Comparison of ENCODE assay signal across 20 mouse cellular contexts in genomic region chr4:129989925-129990324, GRCm38 (mm10). TPM values are rescaled to one million over a fixed set of nuclear protein-coding genes. Genes with fewer than 3 reads are reported as not detected.
DNase-seq lines count a peak whose midpoint lies in the region; ATAC-seq and TF ChIP-seq lines count a peak whose summit lies in the region.
"Had no signal": no experiment of that assay in that cellular context is flagged by ENCODE, and none has a peak within 500 bp of the region (broad histone marks: within the 10 kb centered on the region; RNA-seq: fewer than 3 reads in every experiment).

No protein-coding gene starts in this region.

- no peak for DNase-seq in forebrain, embryonic 10.5 days (ENCODE audit: extremely low spot score, low spot score)
- DNase-seq in midbrain, embryonic 11.5 days (ENCODE audit: low spot score, missing footprints), result no peak
- peak; percentile 35 for DNase-seq in hindbrain, postnatal 0 days (ENCODE audit: low spot score)
- no peak for DNase-seq in heart, adult 11 months
- no peak for DNase-seq in adrenal gland, adult 18-20 months (ENCODE audit: low spot score in 2 of 2)
- DNase-seq: adrenal gland, adult 2 months; gastrocnemius, postnatal 25 days; heart, postnatal 4 days; liver; right cerebral cortex, adult 18-20 months; thymus, postnatal 14 days had no signal

- H3K36me3 ChIP-seq in forebrain, embryonic 13.5 days (ENCODE audit: poor library complexity, severe bottlenecking), result peaks cover 22% of the 10 kb centered on the region
- H3K36me3 ChIP-seq in forebrain, embryonic 10.5 days (replicated peaks), result peaks cover 3% of the 10 kb centered on the region; the same call in 1 of the 2 replicates
- H3K36me3 ChIP-seq in midbrain, embryonic 13.5 days, result peaks cover 21% of the 10 kb centered on the region
- no peaks in the 10 kb centered on the region for H3K36me3 ChIP-seq in midbrain, embryonic 11.5 days (ENCODE audit: control insufficient read depth, insufficient read depth, low read length)
- peaks cover 3% of the 10 kb centered on the region; the same call in 1 of the 2 replicates for H3K36me3 ChIP-seq in hindbrain, postnatal 0 days (ENCODE audit: insufficient read depth, low read length)
- H3K36me3 ChIP-seq: heart, embryonic 15.5 days; kidney, embryonic 15.5 days had no signal

- no peak for TF ChIP-seq CTCF in hindbrain, postnatal 0 days (IDR thresholded peaks at IDR 0.05; ENCODE audit: low read depth)

- 40% methylated on average over 4 of the region's 4 CpGs for WGBS in forebrain, embryonic 13.5 days
- 74% methylated on average over 4 of the region's 4 CpGs for WGBS in forebrain, embryonic 10.5 days
- 40% methylated on average over 4 of the region's 4 CpGs for WGBS in midbrain, embryonic 13.5 days
- 74% methylated on average over 4 of the region's 4 CpGs for WGBS in midbrain, embryonic 11.5 days
- 30% methylated on average over 4 of the region's 4 CpGs for WGBS in hindbrain, postnatal 0 days

- no peak overlapping the region for H3K9ac ChIP-seq in forebrain, embryonic 13.5 days
- H3K9ac ChIP-seq in midbrain, embryonic 13.5 days (replicated peaks), result peak overlapping the region; percentile 3; the same call in 1 of the 2 replicates
- no peak overlapping the region for H3K9ac ChIP-seq in midbrain, embryonic 11.5 days (ENCODE audit: low read length)
- H3K9ac ChIP-seq in hindbrain, postnatal 0 days (replicated peaks; ENCODE audit: low read length), result no peak overlapping the region
- H3K9ac ChIP-seq: heart, embryonic 15.5 days; kidney, embryonic 15.5 days had no signal

- H3K4me3 ChIP-seq in forebrain, embryonic 13.5 days, result no peak overlapping the region
- no peak overlapping the region for H3K4me3 ChIP-seq in forebrain, embryonic 10.5 days
- no peak overlapping the region for H3K4me3 ChIP-seq in midbrain, embryonic 13.5 days (replicated peaks)
- H3K4me3 ChIP-seq in midbrain, embryonic 11.5 days (ENCODE audit: low read depth, low read length), result no peak overlapping the region
- no peak overlapping the region for H3K4me3 ChIP-seq in hindbrain, postnatal 0 days (ENCODE audit: low read length)
- H3K4me3 ChIP-seq: erythroblast, embryonic 14.5 days; heart, embryonic 15.5 days; kidney, embryonic 15.5 days had no signal

- H3K4me2 ChIP-seq in forebrain, embryonic 13.5 days, result peak overlapping the region; percentile 1; the same call in 1 of the 2 replicates
- H3K4me2 ChIP-seq in midbrain, embryonic 13.5 days (replicated peaks), result peak overlapping the region; percentile 15; the same call in 1 of the 2 replicates
- H3K4me2 ChIP-seq in midbrain, embryonic 11.5 days, result no peak overlapping the region
- 0 out of 2 replicates have a peak overlapping the region, but pooled peaks have one; percentile 7 for H3K4me2 ChIP-seq in hindbrain, postnatal 0 days (ENCODE audit: low read depth, low read length)
- H3K4me2 ChIP-seq: heart, embryonic 15.5 days; kidney, embryonic 15.5 days had no signal

- no peaks in the 10 kb centered on the region for H3K9me3 ChIP-seq in forebrain, embryonic 13.5 days (replicated peaks)
- no peaks in the 10 kb centered on the region for H3K9me3 ChIP-seq in forebrain, embryonic 10.5 days
- no peaks in the 10 kb centered on the region for H3K9me3 ChIP-seq in midbrain, embryonic 13.5 days
- H3K9me3 ChIP-seq in midbrain, embryonic 11.5 days (ENCODE audit: control insufficient read depth, low read length), result no peaks in the 10 kb centered on the region
- H3K9me3 ChIP-seq in hindbrain, postnatal 0 days (ENCODE audit: low read length), result no peaks in the 10 kb centered on the region
- H3K9me3 ChIP-seq: heart, embryonic 15.5 days; kidney, embryonic 15.5 days had no signal

- H3K27ac ChIP-seq in forebrain, embryonic 13.5 days, result peak overlapping the region; percentile 4
- H3K27ac ChIP-seq in forebrain, embryonic 10.5 days, result no peak overlapping the region
- peak overlapping the region; percentile 56 for H3K27ac ChIP-seq in midbrain, embryonic 13.5 days
- H3K27ac ChIP-seq in midbrain, embryonic 11.5 days (ENCODE audit: low read depth, low read length), result no peak overlapping the region
- no peak overlapping the region for H3K27ac ChIP-seq in hindbrain, postnatal 0 days
- H3K27ac ChIP-seq: heart, embryonic 15.5 days; kidney, embryonic 15.5 days had no signal

- H3K4me1 ChIP-seq in forebrain, embryonic 13.5 days, result peaks cover 75% of the 10 kb centered on the region
- peaks cover 56% of the 10 kb centered on the region for H3K4me1 ChIP-seq in forebrain, embryonic 10.5 days
- H3K4me1 ChIP-seq in midbrain, embryonic 13.5 days (replicated peaks), result peaks cover 74% of the 10 kb centered on the region
- H3K4me1 ChIP-seq in midbrain, embryonic 11.5 days (ENCODE audit: control insufficient read depth, insufficient read depth, low read length), result peaks cover 30% of the 10 kb centered on the region
- H3K4me1 ChIP-seq in hindbrain, postnatal 0 days (ENCODE audit: insufficient read depth, low read length), result peaks cover 42% of the 10 kb centered on the region

- ATAC-seq in forebrain, embryonic 13.5 days, result no peak
- ATAC-seq in midbrain, embryonic 13.5 days, result no peak
- no peak for ATAC-seq in midbrain, embryonic 11.5 days (ENCODE audit: low FRiP score)
- ATAC-seq in hindbrain, postnatal 0 days, result no peak
- ATAC-seq: intestine, embryonic 16.5 days; lung, postnatal 0 days had no signal

- H3K27me3 ChIP-seq in forebrain, embryonic 13.5 days, result peaks cover 9% of the 10 kb centered on the region
- peaks cover 90% of the 10 kb centered on the region for H3K27me3 ChIP-seq in forebrain, embryonic 10.5 days (ENCODE audit: poor library complexity, severe bottlenecking)
- H3K27me3 ChIP-seq in midbrain, embryonic 13.5 days, result no peaks in the 10 kb centered on the region
- peaks cover 20% of the 10 kb centered on the region for H3K27me3 ChIP-seq in midbrain, embryonic 11.5 days (ENCODE audit: control insufficient read depth, insufficient read depth, low read length)
- no peaks in the 10 kb centered on the region for H3K27me3 ChIP-seq in hindbrain, postnatal 0 days (ENCODE audit: insufficient read depth, low read length)

RNA-seq across cellular contexts. Expression of gene Adgrb2, which starts 5.3 kb away (rescaled TPM):
- polyA plus RNA-seq in forebrain, embryonic 13.5 days (2015; fragmentation: Nextera tagmentation; extraction: Ambion mirVana), result 6.4 and 8.3 TPM in 2 replicates
- polyA plus RNA-seq in forebrain, embryonic 10.5 days (2016; fragmentation: Nextera tagmentation; extraction: Ambion mirVana), result 0.84 and 1.4 TPM in 2 replicates
- polyA plus RNA-seq in midbrain, embryonic 13.5 days (2015; fragmentation: Nextera tagmentation; extraction: Ambion mirVana), result 7.0 and 11.0 TPM in 2 replicates
- 2.3 and 3.0 TPM in 2 replicates for polyA plus RNA-seq in midbrain, embryonic 11.5 days (2014; fragmentation: Nextera tagmentation; extraction: Ambion mirVana)
- 306 and 313 TPM in 2 replicates for total RNA-seq in hindbrain, postnatal 0 days (2014; rRNA removed)
- 14.3 and 15.9 TPM in 2 replicates for polyA plus RNA-seq in hindbrain, postnatal 0 days (2015; fragmentation: Nextera tagmentation; extraction: Ambion mirVana)
- total RNA-seq in adrenal gland, adult 18-20 months (2021), result 10 to 100 TPM; 20.4 to 23.9 TPM
- total RNA-seq: monocyte, adult 5-6 weeks had no signal
- polyA plus RNA-seq: erythroblast, embryonic 14.5 days; liver, embryonic 16.5 days had no signal

RNA-seq across cellular contexts. Expression of gene Col16a1, which starts 57.7 kb away (rescaled TPM):
- polyA plus RNA-seq in forebrain, embryonic 13.5 days (2015; fragmentation: Nextera tagmentation; extraction: Ambion mirVana), result 2.5 and 2.9 TPM in 2 replicates
- polyA plus RNA-seq in forebrain, embryonic 10.5 days (2016; fragmentation: Nextera tagmentation; extraction: Ambion mirVana), result 2.3 and 2.4 TPM in 2 replicates
- 2.9 and 3.4 TPM in 2 replicates for polyA plus RNA-seq in midbrain, embryonic 13.5 days (2015; fragmentation: Nextera tagmentation; extraction: Ambion mirVana)
- 5.8 and 6.9 TPM in 2 replicates for polyA plus RNA-seq in midbrain, embryonic 11.5 days (2014; fragmentation: Nextera tagmentation; extraction: Ambion mirVana)
- 19.9 and 21.5 TPM in 2 replicates for total RNA-seq in hindbrain, postnatal 0 days (2014; rRNA removed)
- polyA plus RNA-seq in hindbrain, postnatal 0 days (2015; fragmentation: Nextera tagmentation; extraction: Ambion mirVana), result 13.1 and 13.8 TPM in 2 replicates
- 10 to 100 TPM; 13.2 to 14.7 TPM for total RNA-seq in adrenal gland, adult 18-20 months (2021)
- total RNA-seq: monocyte, adult 5-6 weeks had no signal
- polyA plus RNA-seq: erythroblast, embryonic 14.5 days had no signal

Comparison
In these comparisons a context has a peak if more than half of its experiments do, and no peak if none do; other contexts are left out.
1. H3K27ac ChIP-seq: peak in forebrain, embryonic 13.5 days (single experiment) and midbrain, embryonic 13.5 days (single experiment); none in forebrain, embryonic 10.5 days (single experiment), midbrain, embryonic 11.5 days (single experiment) and hindbrain, postnatal 0 days (single experiment).